Mouse (Mus musculus) heart, postnatal 25 days (tissue): ENCODE results near the gene Zfp719. TPM values are rescaled to one million over a fixed set of nuclear protein-coding genes. Genes with fewer than 3 reads are reported as not detected.
A peak's percentile ranks its signal among the peaks of the same experiment; 100 is the strongest.

Experiments used
- DNase-seq: peaks from one replicate; pipeline ENCODE4 v3.0.0; 2022; ENCODE audit warnings: low spot score
- intact Hi-C: fragments of 180-260 bp; cut with DNase I; formaldehyde crosslinking; loops from one replicate; pipeline ENCODE4 v1.15.1; 2025
- total RNA-seq, 2 experiments: library from RNA; stranded (reverse); gene quantifications; 2 replicates each; pipeline ENCODE4 v1.2.3; 2021

Gene Zfp719
- total RNA-seq, 2 experiments from 2014 or later, result 7.4 to 7.7 TPM

GRCm38 (mm10) chr7:43601884-43602283 is 22.5 kb downstream of the Zfp719 start:
- intact Hi-C loops, result no loop called here
- DNase-seq, result no peak

- intact Hi-C loops, result no loop called here
- peak; percentile 12 for DNase-seq
Measured at GRCm38 (mm10) chr7:43606896-43607742, 27.7 kb downstream of the Zfp719 start, which contains the start of gene Zfp819. Gene Zfp819 (plus strand): TSS chr7:43607169.

- intact Hi-C loops, result no loop called here
Measured at GRCm38 (mm10) chr7:43607743-43608287, 28.4 kb downstream of the Zfp719 start.

GRCm38 (mm10) chr7:43608316-43608824 is 29.0 kb downstream of the Zfp719 start:
- no peak for DNase-seq
- intact Hi-C loops, result no loop called here

More at GRCm38 (mm10) chr7:43607743-43608287, 28.4 kb downstream of the Zfp719 start:
- DNase-seq, result no peak

GRCm38 (mm10) chr7:43613816-43614551 is 34.6 kb downstream of the Zfp719 start:
- intact Hi-C loops, result no loop called here
- DNase-seq, result no peak

GRCm38 (mm10) chr7:43622927-43623326 is 43.5 kb downstream of the Zfp719 start:
- intact Hi-C loops, result no loop called here
- DNase-seq, result no peak

GRCm38 (mm10) chr7:43623819-43624218 is 44.4 kb downstream of the Zfp719 start:
- intact Hi-C loops, result no loop called here

GRCm38 (mm10) chr7:43625065-43625464 is 45.7 kb downstream of the Zfp719 start:
- intact Hi-C loops, result no loop called here
- DNase-seq, result no peak

More at GRCm38 (mm10) chr7:43623819-43624218, 44.4 kb downstream of the Zfp719 start:
- DNase-seq, result no peak

GRCm38 (mm10) chr7:43625794-43626422 is 46.5 kb downstream of the Zfp719 start:
- intact Hi-C loops, result no loop called here

GRCm38 (mm10) chr7:43633940-43634339 is 54.5 kb downstream of the Zfp719 start:
- no peak for DNase-seq
- intact Hi-C loops, result no loop called here

More at GRCm38 (mm10) chr7:43625794-43626422, 46.5 kb downstream of the Zfp719 start:
- no peak for DNase-seq

GRCm38 (mm10) chr7:43634500-43634899 is 55.1 kb downstream of the Zfp719 start, which contains the start of gene Ceacam18:
Gene Ceacam18 (plus strand): TSS chr7:43634707.
- intact Hi-C loops, result no loop called here
- DNase-seq, result no peak

GRCm38 (mm10) chr7:43636194-43636593 is 56.8 kb downstream of the Zfp719 start:
- DNase-seq, result no peak
- intact Hi-C loops, result no loop called here

GRCm38 (mm10) chr7:43637118-43637517 is 57.7 kb downstream of the Zfp719 start:
- no peak for DNase-seq
- intact Hi-C loops, result no loop called here

- DNase-seq, result no peak
- intact Hi-C loops, result no loop called here
Measured at GRCm38 (mm10) chr7:43642587-43642986, 63.2 kb downstream of the Zfp719 start.

Other genes with a start within 250 kb of the Zfp719 start
- gene Siglecf, start 228.3 kb upstream of the Zfp719 start, total RNA-seq, result not detected
- gene Siglecg, start 171.4 kb upstream of the Zfp719 start, total RNA-seq, result under 1 TPM; 0.13 to 0.14 TPM
- gene Lim2, start 151.9 kb upstream of the Zfp719 start, total RNA-seq, result not detected
- not detected for gene Nkg7, start 142.5 kb upstream of the Zfp719 start, total RNA-seq
- gene Cldnd2, start 138.8 kb upstream of the Zfp719 start, total RNA-seq, result not detected
- 1,000 to 10,000 TPM; 1,293 to 1,340 TPM for gene Etfb, start 135.5 kb upstream of the Zfp719 start, total RNA-seq
- under 1 TPM; 0.39 to 0.61 TPM for gene Gm45233, start 135.5 kb upstream of the Zfp719 start, total RNA-seq
- 1 to 10 TPM in 1 of 2 experiments, under 1 TPM in 1; 0.81 to 1.8 TPM for gene Vsig10l, start 116.5 kb upstream of the Zfp719 start, total RNA-seq
- gene Iglon5, start 89.5 kb upstream of the Zfp719 start, total RNA-seq, result under 1 TPM; 0.13 to 0.22 TPM
- gene 4931406B18Rik, start 73.7 kb upstream of the Zfp719 start, total RNA-seq, result not detected
- 1 to 10 TPM; 3.2 to 3.4 TPM for gene Cd33, start 35.2 kb upstream of the Zfp719 start, total RNA-seq
- 1 to 10 TPM in 1 of 2 experiments, under 1 TPM in 1; 0.70 to 1.1 TPM for gene Zfp658, start 17.4 kb upstream of the Zfp719 start, total RNA-seq
- gene Zfp819, start 27.6 kb downstream of the Zfp719 start, total RNA-seq, result not detected
- not detected for gene Ceacam18, start 55.1 kb downstream of the Zfp719 start, total RNA-seq
- 1 to 10 TPM; 1.1 TPM for gene Siglece, start 80.6 kb downstream of the Zfp719 start, total RNA-seq
- gene Ctu1, start 92.4 kb downstream of the Zfp719 start, total RNA-seq, result 1 to 10 TPM; 3.2 to 3.8 TPM
- gene Klk14, start 110.8 kb downstream of the Zfp719 start, total RNA-seq, result under 1 TPM; 0.28 to 0.34 TPM
- gene Klk13, start 133.0 kb downstream of the Zfp719 start, total RNA-seq, result not detected
- not detected for gene Klk12, start 189.3 kb downstream of the Zfp719 start, total RNA-seq
- not detected for gene Klk11, start 195.0 kb downstream of the Zfp719 start, total RNA-seq
- gene Klk10, start 201.4 kb downstream of the Zfp719 start, total RNA-seq, result under 1 TPM; 0.20 to 0.42 TPM
- gene Klk9, start 212.3 kb downstream of the Zfp719 start, total RNA-seq, result not detected
- 10 to 100 TPM; 12.6 to 13.3 TPM for gene Klk8, start 218.0 kb downstream of the Zfp719 start, total RNA-seq
- under 1 TPM in 1 of 2 experiments, not detected in 1; 0.17 TPM for gene Klk7, start 231.7 kb downstream of the Zfp719 start, total RNA-seq
- gene Klk6, start 244.9 kb downstream of the Zfp719 start, total RNA-seq, result not detected